Mouse (Mus musculus) kidney, postnatal 0 days (tissue): ENCODE results near the gene Hoxb8. TPM values are rescaled to one million over a fixed set of nuclear protein-coding genes. Genes with fewer than 3 reads are reported as not detected.

Experiments
- ATAC-seq: fragments of 200-750 bp; cut with Nextera tagmentation; replicated peaks from 2 replicates; pipeline ENCODE4 v1.8.0; 2017; ENCODE audit warnings: low read depth, moderate number of reproducible peaks, moderate TSS enrichment, moderate library complexity; ENCODE audit not compliant: low FRiP score
- DNase-seq: peaks from one replicate; pipeline ENCODE4 v3.0.0-alpha.2; 2016; ENCODE audit warnings: low spot score
- H3K27ac ChIP-seq: fragments of 300-500 bp; sonication (generic); 2 replicates; pipeline ENCODE4 v1.5.1; 2014; ENCODE audit warnings: mild to moderate bottlenecking
- H3K27me3 ChIP-seq: fragments of 300-500 bp; sonication (generic); 2 replicates; pipeline ENCODE4 v1.6.1; 2014; ENCODE audit warnings: low read length, mixed read lengths; ENCODE audit not compliant: insufficient read depth
- H3K36me3 ChIP-seq: fragments of 300-500 bp; sonication (generic); 2 replicates; pipeline ENCODE4 v1.6.1; 2014; ENCODE audit warnings: low read length, mixed read lengths; ENCODE audit not compliant: insufficient read depth
- H3K4me1 ChIP-seq: fragments of 300-500 bp; sonication (generic); replicated peaks from 2 replicates; pipeline ENCODE4 v1.6.1; 2014; ENCODE audit warnings: antibody characterized with exemption, low read length, mixed read lengths; ENCODE audit not compliant: insufficient read depth
- H3K4me2 ChIP-seq: fragments of 300-500 bp; sonication (generic); 2 replicates; pipeline ENCODE4 v1.6.1; 2014; ENCODE audit warnings: mild to moderate bottlenecking, low read length, moderate library complexity, mixed read lengths
- H3K4me3 ChIP-seq: fragments of 300-500 bp; sonication (generic); replicated peaks from 2 replicates; pipeline ENCODE4 v1.5.1; 2014; ENCODE audit warnings: low read depth, low read length
- H3K9ac ChIP-seq: fragments of 300-500 bp; sonication (generic); 2 replicates; pipeline ENCODE4 v1.6.1; 2014; ENCODE audit warnings: low read depth, low read length
- H3K9me3 ChIP-seq: fragments of 300-500 bp; sonication (generic); replicated peaks from 2 replicates; pipeline ENCODE4 v1.6.1; 2016; ENCODE audit warnings: low read length, inconsistent platforms, mixed read lengths
- CTCF ChIP-seq: IDR thresholded peaks from 2 replicates; pipeline ENCODE4 v1.5.1; 2016; ENCODE audit warnings: antibody characterized with exemption, low read depth, mild to moderate bottlenecking, moderate library complexity
- WGBS: fragments of 180-500 bp; shearing (Covaris S2); extraction: QIAGEN DNeasy Blood & Tissue Kit; methylation state at CpG from one replicate; pipeline ENCODE4 v1.1.7; 2014; 5-methylcytosine and 5-hydroxymethylcytosine counted together
- polyA plus RNA-seq: library from polyadenylated mRNA; unstranded; fragments of >200 nt; fragmentation: Nextera tagmentation; extraction: Ambion mirVana; gene quantifications from 2 replicates; pipeline ENCODE4 v1.2.1, GENCODE M21; 2015

Hoxb8 gene
- polyA plus RNA-seq, 1 experiment from 2014 or later, result 12.2 TPM

- Histone ChIP-seq H3K9ac (no peak overlapping the region), H3K4me1 (peaks cover 40% of the 10 kb centered on the region), H3K36me3 (peaks cover 12% of the 10 kb centered on the region; the same call in 1 of the 2 replicates), H3K27me3 (no peaks in the 10 kb centered on the region), H3K9me3 (no peaks in the 10 kb centered on the region), H3K4me2 (peak overlapping the region; percentile 23), H3K4me3 (no peak overlapping the region), H3K27ac (peak overlapping the region; percentile 51; the same call in 1 of the 2 replicates)
- DNase-seq (peak; percentile 76), ATAC-seq (no peak)
- 10% methylated on average over 23 of the region's 23 CpGs for WGBS
- TF ChIP-seq CTCF, result no peak
These were observed 21.3 kb upstream of the Hoxb8 start for GRCm38 (mm10) chr11:96260310-96260970.

- Histone ChIP-seq H3K9ac (no peak overlapping the region), H3K9me3 (no peaks in the 10 kb centered on the region), H3K4me3 (no peak overlapping the region), H3K27ac (peak overlapping the region; percentile 47), H3K4me1 (peaks cover 32% of the 10 kb centered on the region), H3K36me3 (peaks cover 12% of the 10 kb centered on the region; the same call in 1 of the 2 replicates), H3K4me2 (peak overlapping the region; percentile 41), H3K27me3 (no peaks in the 10 kb centered on the region)
- TF ChIP-seq CTCF, result peak; percentile 89
- DNase-seq, result peak; percentile 94
- WGBS, result 6% methylated on average over 24 of the region's 24 CpGs
- ATAC-seq, result peak; percentile 29; the same call in 1 of the 2 replicates
These were observed 20.3 kb upstream of the Hoxb8 start for GRCm38 (mm10) chr11:96261323-96261890.

DNA sequence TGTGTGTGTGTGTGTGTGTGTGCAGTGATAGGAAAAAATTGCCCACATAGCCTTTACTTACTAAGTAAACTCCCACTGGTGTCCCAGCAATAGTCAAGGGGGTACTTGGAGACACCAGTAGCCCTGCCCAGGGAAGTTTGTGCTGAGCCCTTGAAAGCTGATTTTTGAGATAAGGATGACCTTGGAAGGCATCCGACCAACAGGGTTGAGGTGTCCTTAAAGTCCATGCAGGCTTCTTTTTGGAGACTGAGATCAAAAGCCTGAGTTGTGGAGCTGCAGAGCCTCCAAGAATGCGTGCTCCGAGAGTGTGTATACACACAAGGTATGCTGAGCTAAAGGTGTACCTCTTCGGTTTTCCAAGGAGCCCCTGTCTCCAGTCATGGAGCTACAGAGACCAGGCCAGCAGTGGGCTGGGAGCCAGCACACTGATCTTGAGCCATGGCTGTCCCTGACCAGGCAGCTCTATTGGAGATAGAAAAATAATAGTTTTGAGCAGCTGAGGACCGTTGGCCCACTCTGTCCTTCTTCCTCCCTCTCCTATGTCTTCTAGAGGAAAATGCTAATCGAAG is 19.4 kb upstream of the Hoxb8 start:
- WGBS, result 44% methylated on average over 6 of the region's 6 CpGs
- peaks cover 15% of the 10 kb centered on the region; the same call in 1 of the 2 replicates for H3K36me3 ChIP-seq
- DNase-seq, result no peak
- ATAC-seq, result no peak
- no peaks in the 10 kb centered on the region for H3K27me3 ChIP-seq
- H3K4me3 ChIP-seq, result no peak overlapping the region
- H3K4me1 ChIP-seq, result peaks cover 31% of the 10 kb centered on the region
- no peak overlapping the region for H3K27ac ChIP-seq
- H3K9ac ChIP-seq, result no peak overlapping the region
- TF ChIP-seq CTCF, result no peak
- no peak overlapping the region for H3K4me2 ChIP-seq
- no peaks in the 10 kb centered on the region for H3K9me3 ChIP-seq

- Histone ChIP-seq H3K9ac (peak overlapping the region; percentile 36; the same call in 1 of the 2 replicates), H3K27me3 (no peaks in the 10 kb centered on the region), H3K4me2 (peak overlapping the region; percentile 31), H3K36me3 (peaks cover 17% of the 10 kb centered on the region; the same call in 1 of the 2 replicates), H3K9me3 (no peaks in the 10 kb centered on the region), H3K4me1 (peaks cover 18% of the 10 kb centered on the region), H3K27ac (peak overlapping the region; percentile 32; the same call in 1 of the 2 replicates), H3K4me3 (no peak overlapping the region)
- no peak for ATAC-seq
- WGBS, result 29% methylated on average over 33 of the region's 33 CpGs
- no peak for TF ChIP-seq CTCF
- no peak for DNase-seq
These were observed 17.9 kb upstream of the Hoxb8 start for GRCm38 (mm10) chr11:96263636-96264389.

GRCm38 (mm10) chr11:96264390-96265020 is 17.2 kb upstream of the Hoxb8 start:
- H3K4me1 ChIP-seq, result peaks cover 19% of the 10 kb centered on the region
- no peak for TF ChIP-seq CTCF
- H3K36me3 ChIP-seq, result peaks cover 17% of the 10 kb centered on the region; the same call in 1 of the 2 replicates
- H3K27me3 ChIP-seq, result no peaks in the 10 kb centered on the region
- WGBS, result 67% methylated on average over 8 of the region's 8 CpGs
- no peak overlapping the region for H3K9ac ChIP-seq
- peak overlapping the region; percentile 27; the same call in 1 of the 2 replicates for H3K27ac ChIP-seq
- no peaks in the 10 kb centered on the region for H3K9me3 ChIP-seq
- ATAC-seq (no peak), DNase-seq (no peak)
- H3K4me3 ChIP-seq, result no peak overlapping the region
- no peak overlapping the region for H3K4me2 ChIP-seq
